Mouse (Mus musculus) layer of hippocampus, postnatal 36 days (tissue): ENCODE results near the gene Prpf6. TPM values are rescaled to one million over a fixed set of nuclear protein-coding genes. Genes with fewer than 3 reads are reported as not detected.
A peak's percentile ranks its signal among the peaks of the same experiment; 100 is the strongest.

Experiments
- DNase-seq, 2 experiments: peaks; one replicate each; pipeline ENCODE4 v3.0.0; 2022
- total RNA-seq, 2 experiments: library from RNA; stranded (reverse); gene quantifications; 2 replicates each; pipeline ENCODE4 v1.2.3; 2021

Prpf6 gene
- 10 to 100 TPM; 55.7 to 58.1 TPM for total RNA-seq

- no peak for DNase-seq
Measured at GRCm38 (mm10) chr2:181591528-181592085, at the start of gene Prpf6. Gene Prpf6, plus strand, starts transcription at chr2:181591868.

GRCm38 (mm10) chr2:181546142-181546541 lies 45.5 kb upstream of the Prpf6 start:
- no peak for DNase-seq

GRCm38 (mm10) chr2:181548227-181548626 lies 43.4 kb upstream of the Prpf6 start:
- no peak for DNase-seq

- DNase-seq: no peak
Measured at GRCm38 (mm10) chr2:181548682-181549081, 43.0 kb upstream of the Prpf6 start.

DNA sequence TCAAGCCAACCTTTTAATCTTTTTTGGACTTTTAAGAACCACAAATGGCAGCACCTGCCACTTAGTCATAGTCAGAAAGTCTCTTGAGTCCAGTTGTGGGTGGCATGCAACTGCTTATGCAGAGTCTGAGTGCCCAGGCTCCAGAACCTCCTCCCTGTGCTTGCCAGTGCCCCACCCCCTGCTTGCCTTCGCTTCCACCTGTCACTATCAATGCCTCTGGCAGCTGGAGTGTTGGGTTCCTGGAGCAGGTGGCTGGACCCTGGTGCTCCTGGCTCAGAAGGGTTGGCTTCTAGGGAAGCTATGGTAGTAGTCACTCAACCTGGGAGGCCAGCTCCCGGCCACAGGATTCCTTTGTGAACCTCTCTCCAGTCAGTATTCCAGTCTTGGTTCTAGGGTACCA lies 41.4 kb upstream of the Prpf6 start:
- no peak for DNase-seq

DNA sequence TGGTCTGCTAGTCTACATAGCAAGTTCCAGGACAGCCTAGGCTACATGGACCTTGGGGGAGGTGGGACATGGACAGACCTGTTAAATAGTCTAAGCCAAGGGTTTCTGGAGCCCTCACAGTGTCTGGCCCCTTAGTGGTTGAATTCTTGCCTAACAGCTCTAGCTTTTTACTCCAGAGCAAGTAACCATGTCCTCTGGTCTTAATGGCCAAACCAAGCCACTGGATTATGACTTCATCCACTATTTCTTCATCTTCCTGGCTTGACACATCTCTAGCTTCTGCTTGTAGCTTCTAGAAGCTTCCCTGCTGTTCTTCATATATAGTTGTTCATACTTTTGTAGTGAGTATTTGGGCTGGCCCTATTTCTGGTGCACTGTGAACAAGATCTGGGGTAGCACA lies 37.9 kb upstream of the Prpf6 start:
- DNase-seq: no peak

DNA sequence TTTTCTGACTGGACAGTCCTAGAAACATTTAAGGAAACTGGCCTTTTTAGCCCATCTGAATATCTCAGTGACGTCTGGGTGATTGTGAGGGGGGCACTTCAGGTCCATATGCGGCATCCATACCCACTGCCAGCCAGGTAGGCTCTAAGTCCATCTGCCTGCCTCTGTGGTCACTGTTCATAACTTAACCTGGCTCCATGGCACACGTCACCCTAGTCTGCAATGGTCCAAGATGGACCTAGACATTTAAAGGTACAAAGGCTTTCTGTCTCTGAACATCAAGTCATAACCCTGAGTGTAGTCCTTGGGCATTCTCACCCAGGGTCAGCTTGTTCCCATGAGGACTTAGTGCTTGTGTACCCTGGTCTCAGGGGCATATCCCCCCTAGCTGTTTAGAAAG lies 24.3 kb upstream of the Prpf6 start:
- DNase-seq: no peak

GRCm38 (mm10) chr2:181568272-181569008 lies 23.2 kb upstream of the Prpf6 start:
- no peak for DNase-seq

DNA sequence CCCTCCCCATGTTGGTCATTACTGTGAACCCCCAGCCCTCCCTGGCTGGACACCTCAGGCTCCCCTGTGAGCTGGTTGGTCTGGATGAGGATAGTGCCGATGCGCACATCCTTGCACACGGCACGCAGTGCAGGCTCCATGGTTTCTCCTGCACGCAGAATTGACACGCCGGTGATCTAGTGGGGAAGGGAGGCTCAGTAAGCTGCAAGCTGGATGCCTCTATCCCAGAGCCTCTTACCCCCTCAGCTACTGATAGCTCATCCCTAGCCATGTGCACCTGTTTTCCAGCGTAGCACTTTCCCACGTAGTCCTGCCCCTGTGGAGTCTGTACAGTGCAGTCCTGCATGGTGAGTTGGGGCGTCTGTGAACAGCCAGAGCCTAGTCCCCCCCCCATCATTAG lies 21.8 kb upstream of the Prpf6 start:
- no peak for DNase-seq

GRCm38 (mm10) chr2:181570375-181570774 lies 21.3 kb upstream of the Prpf6 start:
- no peak for DNase-seq

DNA sequence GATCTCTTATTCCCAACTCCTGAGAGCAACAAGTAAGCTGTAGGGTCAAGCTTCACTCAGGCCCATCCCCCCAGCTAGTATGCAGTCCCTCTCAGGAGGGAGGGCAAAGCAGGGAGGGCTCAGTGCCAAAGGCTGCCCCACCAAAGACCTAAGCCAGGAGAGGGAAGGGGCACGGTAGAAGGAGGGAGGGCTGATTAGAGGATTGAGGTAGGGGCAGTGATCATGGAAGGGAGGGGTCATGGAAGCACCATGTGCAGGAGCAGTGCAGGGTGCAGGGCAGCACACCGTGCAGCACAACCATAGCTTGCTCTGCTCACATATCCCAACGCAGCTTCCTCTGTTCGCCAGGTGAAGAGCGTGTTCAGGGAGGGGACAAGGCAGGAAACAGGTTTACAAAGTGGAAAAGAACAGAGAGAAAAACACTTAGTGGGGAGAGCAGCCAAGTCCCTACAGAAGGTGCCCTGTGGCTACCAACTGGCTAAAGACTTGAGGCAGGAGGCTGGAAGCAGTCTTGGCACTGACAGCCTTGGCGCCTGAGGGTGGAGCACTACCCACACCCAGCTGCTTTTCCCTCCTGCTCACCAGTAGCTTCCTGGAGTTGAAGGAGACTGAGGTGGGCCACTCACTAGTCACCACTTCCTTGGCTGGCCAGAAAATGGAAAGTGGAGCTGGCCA lies 20.6 kb upstream of the Prpf6 start:
- DNase-seq: no peak

DNA sequence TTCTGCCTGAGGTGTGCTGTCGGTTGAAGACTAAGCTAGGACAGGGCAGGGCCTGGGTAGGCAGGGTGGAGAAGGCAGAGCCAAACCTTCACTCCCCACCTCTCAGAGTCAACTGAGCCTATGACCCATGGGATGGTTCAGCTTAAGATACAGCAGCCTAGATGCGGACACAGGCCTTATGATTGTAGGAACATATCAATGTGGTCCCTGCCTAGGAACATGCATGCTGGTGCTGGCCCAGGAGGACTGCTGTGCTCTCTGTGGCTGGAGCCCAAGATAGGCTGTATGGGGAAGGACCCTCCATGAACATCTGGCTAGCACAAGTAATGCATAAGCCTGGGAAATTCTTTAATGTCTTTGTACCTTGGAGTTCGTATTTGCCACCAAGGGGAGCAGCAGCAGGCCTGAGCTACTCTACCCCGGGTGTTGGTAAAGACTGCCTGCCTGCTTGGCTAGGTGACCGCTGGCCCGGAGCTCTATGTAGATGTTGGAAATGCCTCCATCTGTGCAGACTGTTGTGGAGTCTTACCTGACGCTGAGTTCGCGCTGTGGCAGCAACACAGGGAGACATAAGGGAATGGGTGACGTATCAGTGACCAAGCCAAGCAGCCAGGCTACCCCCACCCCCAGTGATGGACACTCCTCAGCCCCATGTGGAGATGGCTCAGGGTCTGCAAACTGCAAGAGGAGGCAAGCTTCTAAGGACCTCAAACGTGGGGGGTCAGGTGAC lies 19.6 kb upstream of the Prpf6 start:
- DNase-seq: no peak

DNA sequence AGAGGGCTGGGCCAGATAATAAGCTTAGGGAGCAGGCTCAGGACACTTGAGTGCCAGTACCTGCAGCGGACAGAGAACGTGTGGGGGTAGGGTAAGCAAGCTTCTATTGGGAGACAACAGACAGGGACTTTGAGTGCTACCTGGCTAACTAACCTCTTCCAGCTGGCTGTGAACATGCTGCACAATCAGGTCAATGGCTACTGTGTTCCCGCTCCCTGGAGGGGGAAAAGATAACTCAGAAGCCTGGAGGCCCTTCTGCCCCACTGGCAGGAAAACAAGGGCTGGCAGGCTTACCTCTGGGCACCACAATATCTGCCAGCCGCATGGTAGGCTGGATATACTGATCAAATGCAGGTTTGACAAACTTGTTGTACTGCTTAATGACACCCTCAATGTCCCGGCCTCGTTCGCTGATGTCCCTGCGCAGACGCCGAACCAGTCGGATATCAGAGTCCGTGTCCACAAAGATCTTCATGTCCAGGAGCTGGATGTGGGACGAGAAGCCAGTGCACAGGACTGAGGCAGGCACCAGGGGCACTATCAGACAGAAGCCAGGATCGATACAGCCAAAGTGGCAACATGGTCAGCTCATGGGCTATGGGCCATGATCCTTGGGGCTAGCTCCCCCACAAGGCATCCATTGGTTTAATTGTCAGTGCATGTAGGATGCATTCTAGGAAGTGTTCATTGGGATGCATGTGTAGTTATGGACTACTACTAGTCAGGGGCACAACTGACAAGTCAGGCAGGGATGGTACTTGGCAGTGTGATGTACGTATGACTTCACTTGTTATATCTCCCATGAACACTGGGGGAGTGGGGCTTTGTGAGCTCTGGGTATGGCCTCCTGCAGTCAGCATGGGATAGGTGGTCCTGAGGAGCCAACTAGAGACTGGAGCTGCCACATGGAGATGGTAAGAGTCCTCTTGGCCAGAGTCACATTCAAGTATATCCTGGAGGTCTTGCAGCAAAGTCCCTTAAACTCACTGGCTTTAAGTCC lies 18.4 kb upstream of the Prpf6 start:
- peak in 1 of 2 experiments; percentile 0 for DNase-seq

DNA sequence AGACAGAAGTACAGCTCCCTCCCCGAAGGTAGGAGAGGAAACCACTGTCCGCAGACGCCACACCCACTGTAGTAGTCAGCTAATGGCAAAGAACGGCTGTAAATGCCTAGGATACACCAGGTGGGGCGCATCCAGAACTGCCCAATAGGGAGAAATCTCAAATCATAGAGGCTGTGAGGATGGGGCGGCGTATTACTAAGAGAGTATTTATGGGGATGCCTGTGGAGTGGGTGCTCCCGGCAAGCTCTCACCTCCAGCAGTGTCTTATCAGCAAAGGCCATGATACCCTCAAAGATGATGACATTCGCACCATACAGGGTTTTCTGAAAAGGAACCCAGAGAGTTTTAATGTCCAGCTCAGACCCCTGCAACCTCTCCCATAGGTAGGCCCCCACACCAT lies 17.7 kb upstream of the Prpf6 start:
- DNase-seq: no peak

DNA sequence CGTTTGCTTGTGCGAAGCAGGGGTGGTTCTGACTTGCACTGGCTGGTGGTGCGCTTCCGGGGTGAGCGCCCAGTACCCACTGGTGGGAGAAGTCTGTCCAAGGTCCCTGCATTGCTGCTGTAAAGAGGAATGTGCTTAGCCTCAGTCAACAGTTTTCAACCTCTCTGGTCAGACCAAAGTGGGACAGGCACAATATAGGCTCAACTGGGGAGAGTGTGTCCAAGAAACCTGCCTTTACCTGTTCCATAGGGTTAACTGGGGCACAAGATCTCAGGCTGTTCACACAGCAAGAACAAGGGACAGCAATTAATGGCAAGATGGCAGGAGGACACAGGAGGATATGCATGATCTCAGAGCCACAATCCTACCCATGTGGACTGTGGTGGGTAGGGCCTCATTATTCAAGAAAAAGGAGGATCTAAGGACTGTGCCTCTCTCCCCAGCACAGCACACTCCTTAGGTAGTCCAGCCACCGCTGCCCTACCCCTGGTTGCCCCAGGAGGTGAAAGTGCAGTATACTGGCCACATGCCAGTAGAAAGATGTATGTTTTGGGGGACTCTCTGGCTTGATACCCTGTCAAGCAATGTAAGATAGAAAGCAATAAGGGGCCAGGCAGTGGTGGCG lies 16.6 kb upstream of the Prpf6 start:
- peak in 1 of 2 experiments; percentile 1 for DNase-seq

DNA sequence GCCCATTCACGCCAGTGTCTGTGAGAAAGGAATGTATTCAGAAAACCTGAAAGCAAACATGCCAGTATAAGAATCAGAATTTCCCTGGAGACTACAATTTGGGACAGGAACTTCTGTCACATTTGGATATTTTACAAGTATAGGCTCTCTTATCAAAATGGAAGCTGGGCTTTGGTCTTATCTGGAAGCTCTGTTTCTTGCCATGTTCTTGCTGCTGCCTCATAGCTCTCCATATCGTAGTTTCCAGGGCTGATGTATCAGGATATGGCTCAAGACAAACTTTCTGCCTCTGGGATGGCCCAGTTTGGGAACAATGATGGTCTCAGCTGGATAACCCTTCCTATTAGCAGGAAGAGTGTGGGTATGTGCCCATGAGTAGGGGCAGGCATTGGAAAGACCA lies 15.1 kb upstream of the Prpf6 start:
- DNase-seq: peak in 1 of 2 experiments; percentile 1

DNA sequence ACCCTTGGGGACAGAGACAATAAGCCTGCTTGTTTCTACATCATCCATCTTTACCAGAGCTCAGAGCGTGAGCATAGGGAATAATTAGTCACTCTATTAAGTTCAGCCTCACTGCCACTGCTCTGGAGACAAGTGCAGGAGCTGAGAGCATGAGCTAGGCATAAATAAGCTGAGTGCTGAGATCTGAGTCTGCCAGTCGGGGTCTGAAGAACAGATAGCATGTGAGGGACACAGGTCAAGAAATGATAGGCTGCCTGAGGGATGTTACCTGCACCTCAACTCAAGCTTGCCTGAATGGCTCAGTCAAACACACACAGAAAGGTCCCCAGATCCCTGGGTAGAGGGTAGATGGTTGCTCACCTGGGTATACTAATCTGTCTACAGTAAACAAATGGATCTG lies 14.5 kb upstream of the Prpf6 start:
- DNase-seq: peak in 1 of 2 experiments; percentile 3

DNA sequence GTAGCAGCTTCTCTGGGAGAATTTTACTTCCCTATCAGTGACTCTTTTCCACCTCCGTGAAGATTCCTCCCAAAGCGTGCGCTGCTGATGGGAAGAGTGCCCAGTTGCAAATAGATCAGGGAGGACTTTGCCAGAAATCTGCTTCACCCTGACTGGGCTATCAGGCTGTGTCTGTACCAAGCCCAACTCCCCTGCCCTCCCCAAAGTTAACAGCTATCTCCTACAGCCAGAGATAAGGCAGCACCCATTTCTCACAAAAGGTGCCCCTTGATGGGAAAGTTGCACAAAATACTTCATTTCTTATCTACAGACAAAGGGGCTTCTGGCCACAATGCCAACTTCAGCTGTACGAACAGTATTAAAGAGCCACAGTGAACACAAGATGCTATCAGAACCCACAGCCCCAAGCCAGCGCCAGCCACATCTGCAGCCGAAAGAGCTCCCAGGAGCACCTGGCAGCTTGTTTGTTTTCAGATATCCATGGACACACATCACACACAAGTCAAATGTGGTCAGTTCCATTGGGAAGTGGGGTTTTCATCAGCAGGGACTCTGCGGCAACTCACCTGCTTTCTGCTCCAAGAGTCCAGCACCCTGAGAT lies 13.6 kb upstream of the Prpf6 start:
- peak in 1 of 2 experiments; percentile 7 for DNase-seq

DNA sequence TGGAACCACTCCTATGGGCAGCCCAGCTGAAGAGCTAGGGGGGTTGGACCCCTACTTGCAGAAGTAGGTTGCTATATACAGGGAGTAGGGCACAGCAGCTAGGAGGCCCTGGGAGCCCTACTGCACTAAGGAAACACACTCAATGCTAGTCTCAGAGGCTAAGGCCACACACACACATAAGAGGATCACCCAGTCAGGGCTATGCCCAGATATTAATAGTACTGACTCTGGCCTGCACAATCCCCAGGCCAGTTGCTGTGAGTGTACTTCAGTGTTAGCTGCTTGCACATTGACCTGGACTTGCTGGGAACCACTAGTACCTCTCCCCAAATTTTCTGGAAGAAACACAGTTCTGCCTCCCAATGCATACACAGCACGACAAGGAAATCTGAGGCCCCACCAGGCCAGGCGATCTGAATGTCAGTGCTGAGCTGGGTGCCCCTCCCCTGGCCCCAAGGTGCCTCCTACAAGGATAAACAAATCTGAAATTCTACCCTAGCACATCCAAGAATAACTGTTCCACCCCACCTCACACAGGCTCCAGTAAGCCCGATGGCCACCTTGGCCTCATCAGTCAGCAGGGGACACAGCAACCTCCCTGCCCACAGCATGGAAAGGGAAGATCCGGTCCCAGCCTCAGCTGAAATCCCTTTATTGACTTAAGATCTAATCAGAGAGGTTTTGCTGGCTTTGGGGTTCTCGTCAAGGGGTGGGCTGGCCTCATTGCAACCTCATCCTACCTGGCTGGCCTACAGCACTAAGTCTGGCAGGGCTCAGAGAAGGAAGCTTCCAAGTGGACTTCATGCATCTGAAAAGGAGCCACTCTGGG lies 12.7 kb upstream of the Prpf6 start:
- no peak for DNase-seq

GRCm38 (mm10) chr2:181579681-181580080 lies 12.0 kb upstream of the Prpf6 start:
- DNase-seq: no peak
